Mouse (Mus musculus) ES-Bruce4 (cell line): ENCODE results near the gene Plpp7.

Experiments used
- EP300 ChIP-seq: IDR thresholded peaks from 2 replicates; pipeline ENCODE4 v1.6.1; 2011; ENCODE audit warnings: low read depth, low read length; ENCODE audit not compliant: insufficient read depth
- POLR2A ChIP-seq: IDR thresholded peaks from one replicate; pipeline ENCODE4 v1.8.1; 2011; ENCODE audit warnings: low read length; ENCODE audit not compliant: insufficient read depth

DNA sequence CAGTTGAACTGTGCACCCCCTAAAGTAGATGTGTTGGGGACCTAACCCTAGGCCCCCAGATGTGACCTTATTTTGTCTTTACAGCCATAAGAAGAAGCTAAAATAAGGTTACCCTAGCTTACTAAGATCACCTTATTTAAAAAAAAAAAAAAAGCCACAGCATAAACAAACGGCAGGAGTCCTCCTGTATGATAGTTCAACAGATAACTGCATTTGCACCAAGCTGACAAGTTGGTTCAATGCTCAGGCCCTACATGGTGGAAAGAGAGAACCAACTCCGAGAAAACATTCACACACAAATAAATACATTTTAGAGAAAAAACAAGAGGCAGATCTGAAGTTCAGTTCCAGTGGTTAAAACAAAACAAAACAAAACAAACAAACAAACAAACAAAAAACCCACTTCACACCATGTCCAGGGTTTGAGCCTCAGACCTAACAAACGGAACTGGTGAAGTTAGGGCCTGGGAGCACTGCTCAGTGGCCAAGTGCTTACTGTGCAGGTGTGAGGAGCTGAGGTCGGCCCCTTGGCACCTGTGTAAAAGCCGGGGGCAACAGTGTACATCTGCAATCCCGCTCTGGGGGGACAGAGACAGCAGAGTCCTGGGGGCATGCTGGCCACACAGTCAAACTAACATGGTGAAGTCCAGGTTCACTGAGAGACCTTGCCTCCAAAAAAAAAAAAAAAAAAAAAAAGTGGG, 36.7 kb downstream of the Plpp7 start:
- no peak for TF ChIP-seq EP300
- TF ChIP-seq POLR2A = no peak
